Mouse (Mus musculus) forebrain, embryonic 11.5 days (tissue): ENCODE results near the gene Dydc2. TPM values are rescaled to one million over a fixed set of nuclear protein-coding genes. Genes with fewer than 3 reads are reported as not detected.

ENCODE experiments used
- ATAC-seq: fragments of 200-750 bp; cut with Nextera tagmentation; replicated peaks from 2 replicates; pipeline ENCODE4 v1.8.0; 2017; ENCODE audit warnings: moderate TSS enrichment; ENCODE audit not compliant: low FRiP score
- DNase-seq: peaks from one replicate; pipeline ENCODE4 v3.0.0-alpha.2; 2017; ENCODE audit warnings: low spot score
- H3K27ac ChIP-seq: fragments of 300-500 bp; sonication (generic); 2 replicates; pipeline ENCODE4 v1.5.1; 2014; ENCODE audit warnings: low read depth, low read length
- H3K27me3 ChIP-seq: fragments of 300-500 bp; sonication (generic); 2 replicates; pipeline ENCODE4 v1.6.1; 2014; ENCODE audit warnings: mild to moderate bottlenecking, low read length, mixed read lengths; ENCODE audit not compliant: control insufficient read depth, insufficient read depth
- H3K36me3 ChIP-seq: fragments of 300-500 bp; sonication (generic); 2 replicates; pipeline ENCODE4 v1.6.1; 2014; ENCODE audit warnings: mild to moderate bottlenecking, low read length, moderate library complexity, mixed read lengths; ENCODE audit not compliant: control insufficient read depth, insufficient read depth
- H3K4me1 ChIP-seq: fragments of 300-500 bp; sonication (generic); replicated peaks from 2 replicates; pipeline ENCODE4 v1.6.1; 2014; ENCODE audit warnings: low read length, mixed read lengths; ENCODE audit not compliant: control insufficient read depth, insufficient read depth
- H3K4me2 ChIP-seq: fragments of 300-500 bp; sonication (generic); 2 replicates; pipeline ENCODE4 v1.6.1; 2014; ENCODE audit warnings: low read depth, mild to moderate bottlenecking, low read length, moderate library complexity, mixed read lengths; ENCODE audit not compliant: severe bottlenecking
- H3K4me3 ChIP-seq: fragments of 300-500 bp; sonication (generic); 2 replicates; pipeline ENCODE4 v1.5.1; 2014; ENCODE audit warnings: low read depth, low read length
- H3K9ac ChIP-seq: fragments of 300-500 bp; sonication (generic); 2 replicates; pipeline ENCODE4 v1.6.1; 2014; ENCODE audit warnings: low read length
- H3K9me3 ChIP-seq: fragments of 300-500 bp; sonication (generic); 2 replicates; pipeline ENCODE4 v1.6.1; 2016; ENCODE audit warnings: low read length, mixed read lengths; ENCODE audit not compliant: control insufficient read depth
- WGBS: fragments of 180-500 bp; shearing (Covaris S2); extraction: QIAGEN DNeasy Blood & Tissue Kit; methylation state at CpG from one replicate; pipeline ENCODE4 v1.1.7; 2014; 5-methylcytosine and 5-hydroxymethylcytosine counted together
- polyA plus RNA-seq: library from polyadenylated mRNA; unstranded; fragments of >200 nt; fragmentation: Nextera tagmentation; extraction: Ambion mirVana; gene quantifications from 2 replicates; pipeline ENCODE4 v1.2.1, GENCODE M21; 2014

The Dydc2 gene
- polyA plus RNA-seq, 1 experiment from 2014 or later: 0.24 TPM

DNA sequence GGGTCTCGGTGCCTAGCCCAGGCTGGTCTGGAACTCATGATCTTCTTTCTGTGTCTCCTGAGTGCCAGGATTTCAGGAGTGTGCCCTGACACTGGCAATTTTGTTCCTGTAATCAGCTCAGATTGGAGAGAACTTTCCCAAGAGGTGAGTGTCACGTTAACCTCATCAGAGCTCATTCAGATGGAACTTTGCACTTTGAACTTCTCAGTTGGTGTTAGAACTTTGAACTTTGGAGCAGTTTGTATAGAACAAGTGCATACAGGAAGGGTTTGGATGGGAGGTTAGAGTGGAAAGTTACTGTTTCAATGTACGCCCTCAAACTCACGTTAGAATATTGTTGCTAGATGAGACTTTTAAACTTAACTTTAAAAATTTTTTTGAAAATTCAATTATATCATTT lies 39.7 kb downstream of the Dydc2 start:
- Histone ChIP-seq H3K36me3 (no peaks in the 10 kb centered on the region), H3K27ac (no peak overlapping the region), H3K27me3 (no peaks in the 10 kb centered on the region), H3K9me3 (no peaks in the 10 kb centered on the region), H3K4me2 (no peak overlapping the region), H3K4me3 (no peak overlapping the region), H3K4me1 (no peaks in the 10 kb centered on the region), H3K9ac (no peak overlapping the region)
- no peak for ATAC-seq
- WGBS: 77% methylated on average over 4 of the region's 4 CpGs
- DNase-seq: no peak

- Histone ChIP-seq H3K9ac (no peak overlapping the region), H3K27ac (no peak overlapping the region), H3K4me3 (no peak overlapping the region), H3K4me1 (no peaks in the 10 kb centered on the region), H3K4me2 (no peak overlapping the region), H3K27me3 (no peaks in the 10 kb centered on the region), H3K9me3 (no peaks in the 10 kb centered on the region), H3K36me3 (no peaks in the 10 kb centered on the region)
- no peak for DNase-seq
- no peak for ATAC-seq
- 83% methylated on average over 7 of the region's 7 CpGs for WGBS
These were observed 43.3 kb downstream of the Dydc2 start for GRCm38 (mm10) chr14:41025594-41026284.

- no peak for ATAC-seq
- WGBS: 83% methylated on average over 2 of the region's 2 CpGs
These were observed 43.9 kb downstream of the Dydc2 start for GRCm38 (mm10) chr14:41025087-41025486.

DNA sequence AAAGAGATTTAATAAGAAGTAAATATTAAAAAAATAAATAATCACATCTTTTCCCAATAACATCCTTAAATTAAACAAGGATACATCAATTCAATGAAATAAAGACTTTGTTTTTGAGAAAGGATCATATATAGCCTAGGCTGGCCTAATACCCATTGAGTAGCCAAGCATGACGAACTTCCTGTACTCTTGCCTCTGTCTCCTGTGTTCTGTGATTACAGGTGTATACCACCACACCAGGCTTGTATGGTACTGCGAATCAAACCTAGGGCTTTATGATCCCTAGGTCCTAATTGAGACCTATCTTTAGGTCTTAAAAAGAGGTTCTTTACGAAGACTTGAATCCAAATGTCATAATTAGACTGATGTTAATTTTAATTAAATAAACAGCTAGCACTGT lies 47.8 kb downstream of the Dydc2 start:
- Histone ChIP-seq H3K4me1 (no peaks in the 10 kb centered on the region), H3K36me3 (no peaks in the 10 kb centered on the region), H3K4me3 (no peak overlapping the region), H3K9ac (no peak overlapping the region), H3K4me2 (no peak overlapping the region), H3K27ac (no peak overlapping the region), H3K27me3 (no peaks in the 10 kb centered on the region), H3K9me3 (no peaks in the 10 kb centered on the region)
- DNase-seq: no peak
- WGBS: 85% methylated on average over 3 of the region's 3 CpGs
- no peak for ATAC-seq

More at GRCm38 (mm10) chr14:41025087-41025486, 43.9 kb downstream of the Dydc2 start:
- Histone ChIP-seq H3K4me3 (no peak overlapping the region), H3K9me3 (no peaks in the 10 kb centered on the region), H3K27ac (no peak overlapping the region), H3K9ac (no peak overlapping the region), H3K27me3 (no peaks in the 10 kb centered on the region), H3K36me3 (no peaks in the 10 kb centered on the region), H3K4me2 (no peak overlapping the region), H3K4me1 (no peaks in the 10 kb centered on the region)
- DNase-seq: no peak

- DNase-seq (no peak), ATAC-seq (no peak)
- Histone ChIP-seq H3K9ac (no peak overlapping the region), H3K4me1 (no peaks in the 10 kb centered on the region; the same call in 1 of the 2 replicates), H3K27ac (no peak overlapping the region), H3K27me3 (no peaks in the 10 kb centered on the region), H3K36me3 (no peaks in the 10 kb centered on the region), H3K9me3 (no peaks in the 10 kb centered on the region), H3K4me3 (no peak overlapping the region), H3K4me2 (no peak overlapping the region)
- WGBS: 81% methylated on average over 5 of the region's 5 CpGs
These were observed 51.5 kb downstream of the Dydc2 start for GRCm38 (mm10) chr14:41017460-41017859.

DNA sequence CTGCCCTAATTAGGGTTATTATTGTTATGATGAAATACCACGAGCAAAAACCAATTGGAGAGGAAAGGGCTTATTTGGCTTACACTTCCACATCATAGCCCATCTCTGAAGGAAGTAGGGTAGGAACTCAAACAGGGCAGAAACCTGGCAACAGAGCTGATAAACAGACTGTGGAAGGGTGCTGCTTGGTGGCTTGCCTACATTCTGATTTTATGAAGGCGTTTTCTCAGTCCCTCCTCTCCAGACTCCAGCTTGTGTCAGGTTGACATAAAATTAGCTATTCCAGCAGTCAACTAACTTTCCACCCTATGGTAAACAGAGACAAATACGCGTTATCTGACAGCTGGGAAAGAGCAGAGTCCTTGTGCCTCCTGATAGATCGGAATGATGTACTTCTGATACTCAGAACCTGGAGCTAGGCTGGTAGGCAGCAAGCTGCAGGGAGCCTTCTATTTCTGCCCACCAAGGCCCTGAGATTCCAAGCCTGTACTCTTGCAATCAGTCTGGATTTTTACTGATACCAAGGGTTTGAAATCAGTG lies 54.2 kb downstream of the Dydc2 start:
- no peak overlapping the region for H3K4me3 ChIP-seq
- no peak overlapping the region for H3K27ac ChIP-seq
- no peaks in the 10 kb centered on the region; the same call in 1 of the 2 replicates for H3K4me1 ChIP-seq
- H3K9ac ChIP-seq: no peak overlapping the region
- H3K27me3 ChIP-seq: no peaks in the 10 kb centered on the region
- ATAC-seq (no peak), DNase-seq (no peak)
- H3K9me3 ChIP-seq: no peaks in the 10 kb centered on the region
- WGBS: 80% methylated on average over 5 of the region's 5 CpGs
- no peak overlapping the region for H3K4me2 ChIP-seq
- no peaks in the 10 kb centered on the region for H3K36me3 ChIP-seq

DNA sequence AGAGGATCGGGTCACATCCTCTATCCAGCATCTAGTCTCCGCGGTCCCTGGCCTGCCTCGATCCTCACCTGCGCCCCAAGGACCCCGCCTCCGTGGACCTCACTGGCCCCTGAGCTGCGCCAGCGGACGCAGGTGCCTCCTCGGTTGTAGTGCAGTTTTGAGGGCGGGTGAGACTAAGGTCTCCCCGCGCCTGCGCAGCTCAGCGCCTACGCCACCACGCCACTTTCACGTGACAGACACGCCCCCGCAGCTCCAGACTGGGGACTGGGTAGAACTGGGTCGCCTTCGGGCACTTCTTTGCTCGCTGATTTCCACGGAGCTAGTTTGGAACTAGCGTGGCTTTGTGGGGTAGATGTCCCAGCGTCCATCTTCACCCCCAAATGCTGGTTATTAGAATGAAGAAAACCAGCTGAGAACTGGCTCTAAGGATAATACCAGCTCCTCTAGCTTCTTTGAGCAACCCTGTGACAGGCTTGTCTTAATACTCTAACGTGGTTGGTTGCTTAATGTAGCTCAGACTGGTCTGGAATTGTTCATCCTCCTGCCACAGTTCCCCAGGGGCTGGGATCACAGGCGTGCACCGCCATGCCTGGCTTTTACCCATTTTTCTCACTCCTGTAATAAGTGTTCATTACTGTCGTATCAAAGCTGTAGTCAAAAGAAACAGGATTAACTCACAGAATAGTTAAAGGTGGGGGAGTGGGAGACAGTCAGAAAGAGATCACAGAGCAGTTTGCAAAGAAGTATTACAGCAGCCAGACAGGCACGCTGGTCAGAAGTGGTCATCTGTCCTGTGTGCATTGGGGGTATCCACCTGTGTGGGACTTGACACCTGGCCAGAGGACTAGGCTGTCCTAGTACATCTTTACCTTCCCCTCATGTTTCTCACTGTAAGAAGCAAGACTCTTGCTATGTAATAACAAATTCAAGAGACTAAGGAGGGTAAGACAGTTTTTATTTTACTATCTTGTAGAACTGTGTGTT lies 55.1 kb downstream of the Dydc2 start, which contains the start of gene Fam213a:
Gene Fam213a, minus strand, starts transcription at position 159 of the 984 bp plus-strand sequence.
- DNase-seq (peak; percentile 92), ATAC-seq (peak; percentile 99)
- peak within 1 kb of the TSS; percentile 53 for H3K4me3 ChIP-seq
- no peaks in the 10 kb centered on the region for H3K27me3 ChIP-seq
- H3K36me3 ChIP-seq: no peaks in the 10 kb centered on the region
- peak within 1 kb of the TSS; percentile 18; the same call in 1 of the 2 replicates for H3K27ac ChIP-seq
- WGBS: 3% methylated on average over 32 of the region's 32 CpGs
- peak within 1 kb of the TSS; percentile 78 for H3K9ac ChIP-seq
- H3K9me3 ChIP-seq: no peaks in the 10 kb centered on the region
- H3K4me1 ChIP-seq: no peaks in the 10 kb centered on the region; the same call in 1 of the 2 replicates
- H3K4me2 ChIP-seq: peak within 1 kb of the TSS; percentile 78

DNA sequence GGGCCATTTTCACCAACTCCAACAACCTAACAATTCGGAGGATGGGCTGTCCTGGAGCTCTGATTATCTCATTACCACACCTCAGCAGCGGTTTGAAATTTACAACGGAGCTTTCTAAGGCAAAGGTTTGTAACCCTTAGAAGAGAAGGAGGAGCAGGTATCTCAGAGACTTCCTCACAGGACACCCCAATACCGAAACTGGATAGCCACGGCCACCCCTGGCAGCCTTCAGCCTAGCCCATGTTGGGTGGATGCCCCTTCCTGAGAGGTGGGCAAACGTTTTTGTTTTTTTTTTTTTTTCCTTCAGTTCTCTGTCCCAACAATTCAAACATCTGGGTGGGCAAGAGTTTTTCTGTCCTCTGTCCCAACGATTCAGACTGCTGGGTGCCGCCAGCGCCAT lies 55.9 kb downstream of the Dydc2 start:
- Histone ChIP-seq H3K4me2 (peak overlapping the region; percentile 78), H3K9me3 (no peaks in the 10 kb centered on the region), H3K27me3 (no peaks in the 10 kb centered on the region), H3K9ac (peak overlapping the region; percentile 78), H3K36me3 (no peaks in the 10 kb centered on the region), H3K4me3 (peak overlapping the region; percentile 53), H3K27ac (no peak overlapping the region), H3K4me1 (no peaks in the 10 kb centered on the region; the same call in 1 of the 2 replicates)
- 24% methylated on average over 9 of the region's 9 CpGs for WGBS
- ATAC-seq: peak; percentile 6
- DNase-seq: no peak
